Mouse (Mus musculus): ENCODE measurements around the gene Dppa2. TPM values are rescaled to one million over a fixed set of nuclear protein-coding genes. Genes with fewer than 3 reads are reported as not detected.
"Not testable (repeated sequence)": the region's sequence is repeated elsewhere in the genome, so short reads cannot be mapped to it uniquely, and the experiment has no call there.

The Dppa2 gene
- polyA plus RNA-seq, 1 experiment, result not detected

DNA sequence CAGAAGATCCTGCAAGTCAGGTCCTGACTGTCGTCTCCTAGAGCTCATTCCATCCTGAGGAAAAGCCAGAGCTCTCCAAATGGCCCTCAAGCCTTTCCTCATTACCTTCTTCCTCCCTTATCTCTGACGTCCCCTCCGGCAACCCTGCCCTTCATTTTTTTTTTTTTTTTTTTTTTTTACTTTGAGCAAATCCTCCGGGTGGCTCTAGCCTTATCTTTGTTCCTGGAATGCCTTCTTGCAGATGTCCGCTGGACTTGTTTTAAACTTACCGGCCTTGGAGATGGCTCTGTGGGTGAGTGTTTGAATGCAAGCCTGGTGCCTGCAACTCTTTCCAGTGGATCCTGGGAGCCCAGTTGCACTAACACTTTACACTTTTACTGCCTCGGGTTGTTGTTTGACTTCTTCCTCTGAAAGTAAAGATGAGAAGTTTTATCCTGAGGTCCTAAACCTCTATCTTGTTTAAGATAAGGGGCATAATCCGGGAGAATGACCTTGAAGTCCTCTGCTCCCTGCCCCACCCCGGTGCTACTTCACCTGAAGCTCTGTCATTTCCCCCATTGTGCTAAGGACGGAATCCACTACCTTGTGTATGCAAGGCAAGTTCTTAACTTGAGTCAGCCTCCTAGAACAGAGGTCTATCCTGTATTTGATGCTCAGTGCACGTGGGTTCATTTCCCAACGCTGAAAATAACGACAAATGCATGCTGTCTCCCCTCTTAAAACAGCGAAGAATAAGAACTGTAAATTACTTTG is 6.1 kb upstream of the Dppa2 start:
- TF ChIP-seq CTCF (IDR thresholded peaks at IDR 0.05; ENCODE audit: low read depth, low read length) (no peak), POLR2A (IDR thresholded peaks at IDR 0.05; ENCODE audit: borderline replicate concordance, low read depth, low read length) (no peak)
- Histone ChIP-seq H3K4me3 (ENCODE audit: insufficient read depth, low read length) (no peak overlapping the region), H3K4me1 (ENCODE audit: control insufficient read depth, insufficient read depth, low read length) (no peaks in the 10 kb centered on the region), H3K27ac (ENCODE audit: insufficient read depth, low read depth, low read length) (no peak overlapping the region)

DNA sequence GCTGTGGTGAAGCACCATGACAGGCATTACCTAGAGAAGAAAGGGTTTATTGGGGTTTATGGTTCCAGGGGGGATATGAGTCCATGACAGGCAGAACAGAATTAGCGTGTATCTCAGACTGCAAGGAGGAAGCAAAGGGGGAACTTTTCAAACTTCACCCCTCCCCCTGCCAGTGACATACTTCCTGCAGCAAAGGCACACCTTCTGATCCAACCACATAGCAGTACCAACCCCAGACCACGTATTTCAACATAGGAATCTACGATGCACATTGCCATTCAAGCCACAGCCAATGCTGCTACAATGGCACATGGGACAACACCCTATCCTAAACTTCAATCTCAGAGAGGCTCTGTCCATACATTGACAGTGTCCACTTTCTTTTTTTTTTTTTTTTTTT is 3.8 kb upstream of the Dppa2 start:
- Histone ChIP-seq H3K4me1 (ENCODE audit: control insufficient read depth, insufficient read depth, low read length) (no peaks in the 10 kb centered on the region), H3K4me3 (ENCODE audit: insufficient read depth, low read length) (no peak overlapping the region), H3K27ac (ENCODE audit: insufficient read depth, low read depth, low read length) (no peak overlapping the region)
- TF ChIP-seq POLR2A (IDR thresholded peaks at IDR 0.05; ENCODE audit: borderline replicate concordance, low read depth, low read length) (no peak), CTCF (IDR thresholded peaks at IDR 0.05; ENCODE audit: low read depth, low read length) (no peak)

DNA sequence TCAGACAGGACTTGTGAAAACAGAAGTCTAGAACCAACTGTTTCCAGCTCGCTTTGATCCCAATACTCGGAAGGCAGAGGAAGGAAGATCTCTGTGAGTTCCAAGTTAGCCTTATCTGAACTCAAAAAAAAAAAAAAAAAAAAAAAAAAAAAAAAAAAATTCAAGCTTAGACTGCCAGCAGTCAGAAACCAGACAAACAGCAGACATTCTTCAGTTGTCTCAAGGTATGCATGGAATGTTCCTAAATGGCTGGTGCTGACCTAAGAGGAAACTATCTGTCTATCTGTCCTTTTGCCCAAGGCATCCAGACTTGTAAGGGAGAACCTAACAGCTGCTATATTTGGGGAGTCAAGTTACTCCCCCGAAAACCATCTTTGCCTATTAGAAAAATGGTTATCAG is 275 bp downstream of the Dppa2 start:
- Histone ChIP-seq H3K4me3 (ENCODE audit: insufficient read depth, low read length) (no peak overlapping the region), H3K4me1 (ENCODE audit: control insufficient read depth, insufficient read depth, low read length) (no peaks in the 10 kb centered on the region), H3K27ac (ENCODE audit: insufficient read depth, low read depth, low read length) (no peak overlapping the region)
- no peak for TF ChIP-seq CTCF (IDR thresholded peaks at IDR 0.05; ENCODE audit: low read depth, low read length)
- no peak for TF ChIP-seq POLR2A (IDR thresholded peaks at IDR 0.05; ENCODE audit: borderline replicate concordance, low read depth, low read length)

DNA sequence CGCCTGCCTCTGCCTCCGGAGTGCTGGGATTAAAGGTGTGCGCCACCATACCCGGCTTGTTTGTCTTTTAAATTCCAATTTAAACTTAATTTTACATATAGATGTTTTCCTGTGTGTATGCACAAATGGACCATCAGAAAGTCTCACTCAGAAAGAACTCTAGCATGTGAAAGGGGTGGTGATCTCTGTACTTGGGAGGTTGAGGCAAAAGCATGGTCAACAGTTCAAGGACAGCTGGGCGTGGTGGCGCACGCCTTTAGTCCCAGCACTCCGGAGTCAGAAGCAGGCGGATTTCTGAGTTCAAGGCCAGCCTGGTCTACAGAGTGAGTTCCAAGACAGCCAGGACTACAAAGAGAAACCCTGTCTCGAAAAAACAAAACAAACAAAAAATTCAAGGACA is 5.2 kb downstream of the Dppa2 start:
- H3K4me3 ChIP-seq (ENCODE audit: insufficient read depth, low read length); H3K27ac ChIP-seq (ENCODE audit: insufficient read depth, low read depth, low read length); H3K4me1 ChIP-seq (ENCODE audit: control insufficient read depth, insufficient read depth, low read length): not testable (repeated sequence)

DNA sequence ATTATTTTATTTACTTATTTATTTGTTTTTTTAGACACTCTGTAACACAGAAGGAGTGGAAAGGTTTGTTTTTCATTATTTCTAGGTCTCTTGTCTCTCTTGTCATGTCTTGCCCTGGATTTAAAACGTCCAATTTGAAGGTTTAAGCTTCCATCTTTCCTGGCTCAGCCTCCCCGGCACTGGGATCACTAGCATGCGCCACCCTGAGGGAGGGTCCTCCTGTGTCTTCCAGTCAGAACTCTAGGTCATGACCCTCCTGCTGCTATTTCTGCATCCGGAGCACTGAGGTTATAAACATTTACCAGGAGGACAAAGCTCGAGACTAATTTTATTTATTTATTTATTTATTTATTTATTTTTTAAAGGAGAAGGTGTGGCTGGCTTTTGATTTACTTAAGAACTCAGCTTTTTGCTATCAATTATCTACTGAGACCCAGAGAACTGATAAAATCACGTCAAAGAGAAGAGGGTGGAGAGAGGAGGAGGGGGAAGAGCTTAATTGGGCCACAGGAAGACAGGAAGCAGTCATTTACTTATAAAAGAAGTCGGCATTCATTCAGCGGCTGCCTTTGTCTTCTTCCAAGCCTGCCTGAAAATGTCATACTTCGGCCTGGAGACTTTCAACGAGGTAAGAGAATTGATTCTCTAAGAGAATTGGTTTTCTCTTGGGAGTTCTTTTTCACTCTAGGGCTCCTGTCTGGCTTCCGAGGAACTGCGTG is 6.4 kb downstream of the Dppa2 start:
- no peaks in the 10 kb centered on the region for H3K4me1 ChIP-seq (ENCODE audit: control insufficient read depth, insufficient read depth, low read length)
- no peak for TF ChIP-seq CTCF (IDR thresholded peaks at IDR 0.05; ENCODE audit: low read depth, low read length)
- TF ChIP-seq POLR2A (IDR thresholded peaks at IDR 0.05; ENCODE audit: borderline replicate concordance, low read depth, low read length), result no peak
- no peak overlapping the region for H3K4me3 ChIP-seq (ENCODE audit: insufficient read depth, low read length)
- H3K27ac ChIP-seq (ENCODE audit: insufficient read depth, low read depth, low read length), result no peak overlapping the region

DNA sequence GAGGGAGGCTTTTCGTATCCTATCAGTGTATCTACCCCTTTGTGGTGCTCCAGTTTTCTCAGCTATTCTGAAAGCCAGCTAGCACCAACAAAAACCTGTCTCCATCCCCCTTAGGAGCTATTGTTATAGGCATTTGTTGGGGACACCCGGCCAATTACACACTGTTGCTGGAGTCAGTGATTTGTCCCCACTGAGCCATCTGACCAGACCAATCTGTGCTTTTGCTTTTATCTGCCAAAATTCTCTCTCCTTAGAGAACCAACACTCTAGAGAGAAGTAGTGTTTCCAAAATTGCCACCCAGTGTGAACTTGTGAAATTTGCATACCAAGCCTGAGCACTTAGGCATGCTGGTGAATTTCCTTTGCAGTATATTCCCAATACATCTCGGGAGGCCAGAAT is 11.6 kb downstream of the Dppa2 start:
- H3K4me1 ChIP-seq (ENCODE audit: control insufficient read depth, insufficient read depth, low read length), result no peaks in the 10 kb centered on the region
- H3K4me3 ChIP-seq (ENCODE audit: insufficient read depth, low read length), result no peak overlapping the region
- TF ChIP-seq CTCF (IDR thresholded peaks at IDR 0.05; ENCODE audit: low read depth, low read length), result no peak
- no peak for TF ChIP-seq POLR2A (IDR thresholded peaks at IDR 0.05; ENCODE audit: borderline replicate concordance, low read depth, low read length)
- no peak overlapping the region for H3K27ac ChIP-seq (ENCODE audit: insufficient read depth, low read depth, low read length)

DNA sequence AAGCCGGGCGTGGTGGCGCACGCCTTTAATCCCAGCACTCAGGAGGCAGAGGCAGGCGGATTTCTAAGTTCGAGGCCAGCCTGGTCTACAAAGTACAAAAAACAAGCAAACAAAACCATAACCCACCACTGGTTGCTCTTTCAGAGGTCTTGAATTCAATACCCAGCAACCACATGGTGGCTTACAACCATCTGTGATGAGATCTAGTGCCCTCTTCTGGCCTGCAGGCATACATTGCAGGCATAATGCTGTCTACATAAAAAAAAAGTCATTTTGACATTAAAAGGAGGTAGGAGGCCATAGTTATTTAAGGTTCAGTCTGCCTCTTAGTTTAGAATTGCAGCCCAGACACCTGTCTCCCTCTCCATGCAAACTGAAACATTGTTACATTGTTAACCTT is 17.1 kb downstream of the Dppa2 start:
- Histone ChIP-seq H3K27ac (ENCODE audit: insufficient read depth, low read depth, low read length) (no peak overlapping the region), H3K4me3 (ENCODE audit: insufficient read depth, low read length) (no peak overlapping the region), H3K4me1 (ENCODE audit: control insufficient read depth, insufficient read depth, low read length) (no peaks in the 10 kb centered on the region)
- no peak for TF ChIP-seq CTCF (IDR thresholded peaks at IDR 0.05; ENCODE audit: low read depth, low read length)
- TF ChIP-seq POLR2A (IDR thresholded peaks at IDR 0.05; ENCODE audit: borderline replicate concordance, low read depth, low read length), result no peak

DNA sequence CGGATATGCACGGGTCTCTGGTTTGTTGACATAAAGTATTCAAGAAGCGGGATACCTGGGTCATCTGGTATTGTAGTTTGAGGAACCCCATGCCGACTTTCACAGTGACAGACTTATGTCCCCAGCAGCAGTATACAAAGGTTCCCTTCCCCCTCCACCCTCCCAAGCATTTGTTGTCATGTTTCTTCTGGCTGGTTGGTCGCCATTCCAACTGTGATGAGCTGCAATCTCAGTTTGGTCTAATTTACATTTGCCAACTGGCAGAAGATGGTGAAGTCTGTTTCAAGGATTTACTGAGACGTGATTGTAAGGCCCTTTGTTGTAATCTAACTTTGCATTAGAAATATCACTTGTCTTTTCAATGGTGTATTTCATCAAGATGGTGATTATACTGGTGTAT is 19.4 kb downstream of the Dppa2 start:
- H3K4me3 ChIP-seq (ENCODE audit: insufficient read depth, low read length), result no peak overlapping the region
- no peaks in the 10 kb centered on the region for H3K4me1 ChIP-seq (ENCODE audit: control insufficient read depth, insufficient read depth, low read length)
- TF ChIP-seq CTCF (IDR thresholded peaks at IDR 0.05; ENCODE audit: low read depth, low read length) (no peak), POLR2A (IDR thresholded peaks at IDR 0.05; ENCODE audit: borderline replicate concordance, low read depth, low read length) (no peak)
- no peak overlapping the region for H3K27ac ChIP-seq (ENCODE audit: insufficient read depth, low read depth, low read length)

DNA sequence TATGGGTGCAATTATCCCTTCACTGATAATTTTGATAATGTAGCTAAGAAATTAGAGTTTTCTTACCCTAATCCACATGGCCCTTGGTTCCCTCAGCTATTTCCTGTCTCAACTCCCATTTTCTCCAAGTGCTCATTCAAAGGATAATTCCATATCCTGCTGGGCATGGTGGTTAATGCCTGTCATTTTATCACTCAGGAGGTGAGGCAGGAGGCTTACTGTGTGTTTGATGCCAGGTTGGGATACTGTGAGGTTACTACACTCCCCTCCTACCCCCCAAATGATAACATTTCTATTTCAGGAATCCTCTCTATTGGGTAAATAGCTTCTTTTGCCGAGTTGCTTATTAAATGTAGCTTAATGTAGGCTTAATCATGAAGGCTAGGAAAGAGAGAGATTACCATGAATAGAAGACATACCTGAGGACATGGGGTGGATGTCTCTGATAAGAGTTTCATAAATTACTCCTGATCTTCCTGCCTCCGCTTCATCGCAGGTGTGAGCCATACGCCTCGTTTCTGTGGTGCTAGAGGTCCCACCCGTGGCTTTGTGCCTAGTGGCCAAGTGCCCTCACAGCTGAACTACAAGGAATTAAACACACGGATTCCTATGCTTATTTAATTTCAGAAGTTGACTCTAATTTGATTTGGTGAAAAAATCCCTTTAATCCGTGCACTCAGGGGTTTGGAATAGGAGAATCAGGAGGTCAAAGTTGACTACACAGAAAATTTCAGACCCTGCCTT is 20.1 kb downstream of the Dppa2 start:
- no peak overlapping the region for H3K27ac ChIP-seq (ENCODE audit: insufficient read depth, low read depth, low read length)
- H3K4me1 ChIP-seq (ENCODE audit: control insufficient read depth, insufficient read depth, low read length), result no peaks in the 10 kb centered on the region
- no peak overlapping the region for H3K4me3 ChIP-seq (ENCODE audit: insufficient read depth, low read length)
- TF ChIP-seq CTCF (IDR thresholded peaks at IDR 0.05; ENCODE audit: low read depth, low read length) (no peak), POLR2A (IDR thresholded peaks at IDR 0.05; ENCODE audit: borderline replicate concordance, low read depth, low read length) (no peak)

DNA sequence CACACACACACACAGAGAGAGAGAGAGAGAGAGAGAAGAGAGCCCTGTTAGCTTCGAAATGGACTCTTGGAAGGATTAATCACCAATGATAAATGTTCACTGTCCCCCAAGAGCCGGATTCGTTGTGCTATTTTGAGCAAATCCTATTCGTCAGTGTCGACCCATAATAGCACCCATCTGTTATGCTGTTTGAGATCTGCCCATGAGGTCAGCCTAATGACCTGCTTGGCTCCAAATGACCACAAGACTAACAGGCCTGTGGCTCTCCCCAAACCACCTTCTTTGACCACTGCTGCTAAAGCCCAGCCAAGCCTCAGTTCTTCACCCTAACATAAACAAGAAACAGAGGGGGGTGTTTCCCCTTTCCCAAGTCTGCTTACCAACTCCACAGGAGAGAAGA is 23.2 kb downstream of the Dppa2 start:
- H3K27ac ChIP-seq (ENCODE audit: insufficient read depth, low read depth, low read length), result no peak overlapping the region
- no peaks in the 10 kb centered on the region for H3K4me1 ChIP-seq (ENCODE audit: control insufficient read depth, insufficient read depth, low read length)
- H3K4me3 ChIP-seq (ENCODE audit: insufficient read depth, low read length), result no peak overlapping the region
- TF ChIP-seq CTCF (IDR thresholded peaks at IDR 0.05; ENCODE audit: low read depth, low read length) (no peak), POLR2A (IDR thresholded peaks at IDR 0.05; ENCODE audit: borderline replicate concordance, low read depth, low read length) (no peak)
